Mouse (Mus musculus) heart, adult 2 months (tissue): ENCODE data around the gene Eef2.

Experiments used
- CTCF ChIP-seq: fragments of 200-600 bp; IDR thresholded peaks from 2 replicates; pipeline ENCODE4 v1.8.1; 2022; ENCODE audit warnings: antibody characterized with exemption, mild to moderate bottlenecking, moderate library complexity
- EP300 ChIP-seq: fragments of 200-500 bp; IDR thresholded peaks from 2 replicates; pipeline ENCODE4 v1.6.1; 2011; ENCODE audit warnings: low read depth, low read length, control low read depth; ENCODE audit not compliant: insufficient read depth

DNA sequence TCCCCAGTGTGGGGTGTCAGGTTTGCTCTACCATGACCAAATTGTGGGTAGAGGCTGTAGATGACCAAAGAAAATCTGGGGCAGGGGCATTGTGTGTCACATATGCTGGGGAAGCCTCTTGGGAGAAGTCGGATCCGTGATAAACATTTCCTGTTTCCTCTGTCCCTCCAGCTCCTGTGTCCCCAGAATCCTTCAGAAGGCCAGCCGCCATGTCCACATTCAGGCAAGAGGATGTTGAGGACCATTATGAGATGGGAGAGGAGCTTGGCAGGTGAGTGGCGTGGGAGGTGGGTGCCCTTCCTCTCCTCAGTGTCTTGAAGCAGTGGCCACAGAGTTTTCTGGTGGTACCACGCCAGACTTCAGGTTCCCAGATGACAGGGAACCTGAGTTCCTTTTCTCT lies 7.4 kb downstream of the Eef2 start, which contains the start of gene 4930442H23Rik:
- no peak for TF ChIP-seq EP300
- no peak for TF ChIP-seq CTCF
